Mouse (Mus musculus) spleen, embryonic (tissue): ENCODE results near the gene Cldn15.
"Not testable (repeated sequence)": the region's sequence is repeated elsewhere in the genome, so short reads cannot be mapped to it uniquely, and the experiment has no call there.

ENCODE experiments used
- CTCF ChIA-PET: fragments of 350-600 bp; sonication (Branson Sonifier 250); formaldehyde crosslinking; loops from one replicate; lab custom pipeline; 2022; lab: Charles Lee

Gene Cldn15

DNA sequence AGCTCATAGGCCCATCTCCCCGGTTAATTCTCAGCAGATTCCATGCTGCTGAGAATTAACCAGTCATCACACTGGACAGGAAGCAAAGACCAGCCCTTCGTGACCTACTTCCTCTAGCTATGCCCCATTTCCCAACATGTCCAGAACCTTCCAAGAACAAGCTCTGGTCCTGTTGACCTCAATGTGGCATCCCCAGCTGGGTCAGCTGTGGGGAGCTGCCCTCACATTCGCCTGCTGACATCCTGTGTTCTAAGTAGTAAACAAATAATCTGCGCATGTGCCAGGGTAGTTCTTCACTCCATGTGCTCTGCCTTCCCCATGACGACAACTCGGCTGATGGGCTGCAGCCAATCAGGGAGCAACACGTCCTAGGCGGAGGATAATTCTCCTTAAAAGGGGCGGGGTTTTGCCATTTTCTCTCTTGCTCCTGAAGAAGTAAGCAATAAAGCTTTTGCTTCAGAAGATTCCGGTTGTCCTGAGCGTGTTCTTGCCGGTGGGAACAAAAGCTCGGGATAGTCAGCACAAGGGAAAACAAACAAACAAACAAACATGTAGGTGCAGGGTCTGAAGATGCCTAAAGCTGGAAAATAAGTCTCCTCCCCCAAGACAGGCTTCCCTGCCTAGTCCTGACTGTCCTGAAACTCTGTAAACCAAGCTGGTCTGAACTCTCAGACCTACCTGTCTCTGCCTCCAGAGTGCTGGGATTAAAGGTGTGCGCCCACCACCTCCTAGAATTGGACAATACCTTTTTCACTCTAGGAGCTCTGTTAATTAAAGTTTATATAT lies 16.7 kb upstream of the Cldn15 start:
- CTCF ChIA-PET: not testable (repeated sequence)

GRCm38 (mm10) chr5:136950521-136950920 lies 15.9 kb upstream of the Cldn15 start:
- CTCF ChIA-PET: no interaction called here

DNA sequence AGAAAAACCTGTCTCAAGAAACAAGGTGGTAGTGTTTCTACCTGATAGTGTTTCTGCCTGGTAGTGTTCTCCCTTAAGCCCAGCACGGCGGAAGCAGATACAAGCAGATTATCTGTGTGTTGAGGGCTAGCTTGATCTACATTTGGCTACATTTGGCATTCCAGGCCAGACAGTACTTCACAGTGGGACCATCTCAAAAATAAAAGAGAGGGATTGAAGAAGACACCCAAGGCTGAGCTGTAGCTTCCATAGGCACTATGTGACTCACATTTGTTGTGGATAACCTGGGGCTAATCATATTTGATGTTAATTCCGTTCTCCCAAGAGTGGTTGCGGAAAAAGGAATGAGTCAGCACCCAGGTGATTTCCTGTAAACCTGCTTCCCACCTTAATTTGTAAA lies 14.3 kb upstream of the Cldn15 start:
- CTCF ChIA-PET: no interaction called here

DNA sequence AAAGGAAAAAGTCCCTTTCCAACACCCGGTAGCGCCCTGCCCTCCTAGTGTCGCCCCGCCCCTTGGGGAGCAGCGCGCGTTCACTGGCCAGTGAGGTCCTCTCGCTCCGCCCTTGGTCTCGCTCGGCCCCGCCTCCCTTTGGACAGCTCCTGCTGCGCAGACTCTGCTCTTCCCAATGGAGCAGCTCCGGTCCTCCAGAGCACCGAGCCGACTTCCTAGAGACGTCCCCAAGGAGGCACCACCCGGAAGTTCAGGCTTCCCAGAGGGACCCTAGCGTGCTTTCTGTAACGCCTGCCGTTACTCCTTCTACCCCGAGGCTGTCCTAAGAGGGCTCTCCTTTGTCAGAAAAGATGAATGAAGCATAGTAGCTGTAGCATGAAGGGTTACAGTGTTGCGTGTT lies 13.4 kb upstream of the Cldn15 start, which contains the start of gene Fis1:
TSS of gene Fis1 (plus strand) at position 261 of the 400 bp plus-strand sequence.
- CTCF ChIA-PET: interaction anchor here (1.3 kb wide), 1 partner anchor 26 kb away, joined by 5 read pairs; no protein-coding TSS in a partner anchor

DNA sequence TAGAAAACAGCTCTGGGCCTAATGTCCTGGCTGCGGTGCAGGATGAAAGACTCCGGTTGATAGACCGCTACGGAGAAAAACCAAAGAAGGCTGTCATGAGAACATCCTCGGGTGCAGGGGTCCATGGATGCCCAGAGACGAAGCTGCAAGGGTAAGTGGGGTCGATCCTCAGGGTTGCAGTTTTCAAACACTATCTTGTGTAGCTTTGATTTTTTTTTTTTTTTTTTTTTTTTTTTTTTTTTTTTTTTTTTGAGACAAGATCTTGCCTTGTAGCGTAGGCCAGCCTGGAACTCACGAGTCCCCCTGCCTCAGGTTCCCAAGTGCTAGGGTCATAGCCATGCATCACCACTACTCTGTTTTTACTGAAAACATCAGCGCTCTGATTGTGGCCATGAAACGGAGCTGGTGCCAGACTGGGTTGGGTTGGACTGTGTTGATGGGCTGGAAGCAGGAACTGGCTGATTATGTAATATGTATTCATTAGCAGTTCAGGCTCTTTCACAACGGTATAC lies 12.9 kb upstream of the Cldn15 start:
- CTCF ChIA-PET: interaction anchor here (1.3 kb wide), 1 partner anchor 26 kb away, joined by 5 read pairs; no protein-coding TSS in a partner anchor

- CTCF ChIA-PET: no interaction called here
Measured at GRCm38 (mm10) chr5:136955622-136956021, 10.8 kb upstream of the Cldn15 start.

- CTCF ChIA-PET: no interaction called here
Measured at GRCm38 (mm10) chr5:136957250-136957649, 9.2 kb upstream of the Cldn15 start.

- CTCF ChIA-PET: no interaction called here
Measured at GRCm38 (mm10) chr5:136958991-136959605, 7.3 kb upstream of the Cldn15 start.

DNA sequence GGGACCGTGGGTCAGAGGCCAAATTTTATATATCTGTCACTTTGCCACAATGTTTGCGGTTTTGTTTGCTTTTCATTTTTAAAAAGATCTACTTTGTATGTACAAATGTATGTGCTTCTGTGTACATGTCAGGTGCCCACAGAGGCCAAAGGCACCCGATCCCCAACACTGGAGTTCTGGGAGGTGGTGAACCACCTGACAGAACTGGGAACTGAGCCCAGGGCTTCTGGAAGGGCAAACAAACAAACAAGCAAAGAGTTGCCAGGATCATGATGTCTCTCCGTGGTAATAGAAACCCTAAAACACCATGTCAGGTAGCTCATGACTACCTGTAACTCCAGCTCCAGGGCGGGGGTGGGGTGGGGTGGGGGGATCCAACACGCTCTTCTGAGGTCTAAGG lies 6.4 kb upstream of the Cldn15 start:
- CTCF ChIA-PET: interaction anchor here (0.6 kb wide), 1 partner anchor 946 kb away, joined by 4 read pairs; no protein-coding TSS in a partner anchor

DNA sequence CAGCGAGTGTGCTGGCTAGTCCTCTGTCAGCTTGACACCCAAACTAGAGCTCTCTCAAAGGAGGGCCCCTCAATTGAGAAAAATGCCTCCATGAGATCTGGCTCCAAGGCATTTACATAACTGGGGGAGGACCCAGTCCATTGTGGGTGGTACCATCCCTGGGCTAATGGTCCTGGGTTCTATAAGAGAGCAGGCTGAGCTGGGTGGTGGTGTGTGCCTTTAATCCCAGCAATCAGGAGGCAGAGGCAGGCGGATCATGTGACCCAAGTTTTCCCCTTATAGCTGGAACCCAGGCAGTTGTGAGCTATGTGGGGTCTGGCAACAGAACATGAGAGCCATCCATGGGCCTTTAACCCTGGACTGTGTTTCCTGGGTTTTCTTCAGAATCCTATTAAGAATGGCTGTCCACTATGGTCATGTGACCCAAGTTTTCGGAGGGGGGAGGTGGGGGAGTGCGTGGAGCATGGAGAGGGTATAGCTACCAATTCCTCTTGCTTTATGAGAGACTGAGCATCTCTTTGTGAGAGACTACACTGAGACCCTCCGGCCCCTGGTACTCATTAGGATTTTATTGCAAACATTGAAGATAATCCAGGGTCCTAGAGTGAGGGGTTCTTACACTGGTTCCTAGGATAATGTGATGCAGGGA lies 5.0 kb upstream of the Cldn15 start:
- CTCF ChIA-PET: interaction anchor here (0.5 to 0.7 kb wide), 3 partner anchors 33 to 1241 kb away, joined by 3 to 4 read pairs (median 3); no protein-coding TSS in a partner anchor

DNA sequence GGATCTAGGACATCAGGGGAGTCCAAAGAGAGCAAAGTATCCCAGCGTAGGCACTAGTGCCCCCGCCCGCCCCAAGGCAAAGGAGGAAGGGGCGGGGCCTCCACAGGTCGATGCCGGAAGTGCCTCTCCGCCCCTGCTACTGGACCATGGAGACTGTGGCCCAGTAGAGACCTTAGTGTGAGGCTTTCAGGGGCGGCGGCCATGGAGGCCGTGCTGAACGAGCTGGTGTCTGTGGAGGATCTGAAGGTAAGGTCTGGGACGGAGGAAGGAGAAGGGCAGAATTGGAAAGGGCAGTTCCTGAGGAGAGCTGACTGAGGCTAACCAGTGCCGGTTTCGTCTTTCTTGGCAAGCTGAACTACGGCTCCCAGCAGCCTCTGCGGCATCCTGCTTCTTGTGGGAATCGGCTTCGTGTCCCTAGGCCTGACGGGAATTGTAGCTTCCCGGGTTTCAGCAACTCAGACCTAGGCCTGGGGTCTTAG lies 4.4 kb upstream of the Cldn15 start:
- CTCF ChIA-PET: interaction anchor here (0.5 to 0.9 kb wide), 3 partner anchors 9 to 793 kb away, joined by 3 to 7 read pairs (median 4); no protein-coding TSS in a partner anchor

GRCm38 (mm10) chr5:136962501-136962900 lies 3.9 kb upstream of the Cldn15 start:
- CTCF ChIA-PET: interaction anchor here (0.9 kb wide), 1 partner anchor 8 kb away, joined by 7 read pairs; no protein-coding TSS in a partner anchor

GRCm38 (mm10) chr5:136962966-136963540 lies 3.4 kb upstream of the Cldn15 start:
- CTCF ChIA-PET: interaction anchor here (0.6 to 0.9 kb wide), 2 partner anchors 8 to 379 kb away, joined by 7 to 23 read pairs; no protein-coding TSS in a partner anchor

DNA sequence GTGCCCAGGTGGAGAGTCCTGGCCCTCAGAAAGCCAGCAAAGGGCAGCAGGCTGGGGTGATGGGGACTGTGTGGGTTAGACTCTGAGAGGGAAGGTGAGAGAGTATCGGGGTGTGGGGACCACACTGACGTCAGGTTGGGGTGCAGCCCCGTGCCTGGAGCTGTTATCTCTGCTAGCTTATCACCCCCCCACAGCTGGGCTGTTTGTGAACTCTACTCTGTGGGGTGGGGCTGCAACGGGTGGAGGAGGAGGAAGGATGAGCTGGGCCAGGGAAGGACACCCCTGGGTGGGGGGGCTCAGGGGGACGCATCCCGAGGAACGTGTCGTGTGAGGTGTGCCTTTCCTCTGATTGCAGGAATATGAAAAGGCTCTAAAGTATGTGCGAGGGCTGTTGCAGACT lies 1.2 kb upstream of the Cldn15 start:
- CTCF ChIA-PET: no interaction called here

- CTCF ChIA-PET: no interaction called here
Measured at GRCm38 (mm10) chr5:136965686-136966085, 730 bp upstream of the Cldn15 start.

DNA sequence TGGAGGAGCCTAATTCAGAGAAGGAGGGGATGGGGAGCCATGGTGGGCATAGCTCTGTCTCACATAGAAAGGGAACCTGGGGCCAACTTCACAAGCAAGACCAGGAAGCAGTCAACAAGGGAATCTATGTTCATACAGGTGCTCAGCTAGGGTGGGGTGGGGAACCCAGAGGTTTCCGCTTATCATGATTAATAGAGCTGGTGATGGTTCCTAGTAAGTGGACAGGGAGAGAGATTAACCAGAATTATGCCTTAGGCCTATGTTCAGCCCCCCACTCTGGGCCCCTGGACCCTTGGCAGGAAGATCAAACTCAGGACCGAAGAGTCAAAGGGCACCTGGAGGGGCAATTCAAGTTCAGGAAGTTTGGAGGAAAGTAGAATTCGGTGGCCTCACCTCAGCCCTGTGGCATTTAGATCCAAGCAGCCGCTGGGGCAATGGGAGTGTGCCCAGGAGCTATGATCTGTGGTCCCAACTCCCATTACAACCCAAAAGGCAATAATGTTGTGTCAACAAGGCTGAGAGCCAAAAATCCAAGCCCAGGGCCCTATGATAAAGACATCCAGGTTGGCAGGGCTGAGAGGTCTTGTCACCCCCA lies 542 bp downstream of the Cldn15 start:
- CTCF ChIA-PET: no interaction called here

GRCm38 (mm10) chr5:136967592-136967991 lies 1.2 kb downstream of the Cldn15 start:
- CTCF ChIA-PET: no interaction called here

GRCm38 (mm10) chr5:136970703-136971102 lies 4.3 kb downstream of the Cldn15 start:
- CTCF ChIA-PET: interaction anchor here (0.9 kb wide), 1 partner anchor 8 kb away, joined by 7 read pairs; no protein-coding TSS in a partner anchor

GRCm38 (mm10) chr5:136973670-136974069 lies 7.3 kb downstream of the Cldn15 start:
- CTCF ChIA-PET: no interaction called here

DNA sequence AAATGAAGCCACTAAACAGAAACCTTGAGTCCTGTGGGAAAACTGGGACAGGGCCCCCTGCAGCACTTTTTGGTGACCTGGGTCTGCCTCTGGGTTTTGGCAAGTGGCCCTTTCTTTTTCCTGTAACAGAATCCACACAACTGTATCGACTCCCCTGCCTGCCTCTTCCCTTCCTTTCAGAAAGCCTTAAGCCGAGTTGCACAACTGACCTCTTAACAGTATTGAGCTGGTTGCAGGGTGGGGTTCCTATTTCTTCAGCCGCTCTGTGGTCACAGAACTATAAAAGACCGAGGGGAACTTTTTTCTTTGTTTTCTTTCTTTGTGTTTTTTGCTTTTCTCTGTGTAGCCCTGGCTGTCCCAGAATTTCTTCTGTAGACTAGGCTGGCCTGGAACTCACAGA lies 11.4 kb downstream of the Cldn15 start:
- CTCF ChIA-PET: interaction anchor here (0.7 kb wide), 1 partner anchor 1164 kb away, joined by 6 read pairs; no protein-coding TSS in a partner anchor
